Mouse (Mus musculus): ENCODE measurements around the gene Dbndd1. TPM values are rescaled to one million over a fixed set of nuclear protein-coding genes. Genes with fewer than 3 reads are reported as not detected.

Gene Dbndd1
- not detected for total RNA-seq (2023)

GRCm38 (mm10) chr8:123514781-123515539 is at the start of gene Dbndd1:
Dbndd1 (minus strand) TSS chr8:123515463.

GRCm38 (mm10) chr8:123518667-123519066 is 3.4 kb upstream of the Dbndd1 start, which contains the start of gene Gas8:
Gas8 (plus strand) TSS chr8:123518834.

GRCm38 (mm10) chr8:123477737-123478258 is 37.5 kb downstream of the Dbndd1 start, which contains the start of gene Afg3l1:
Afg3l1 (plus strand) TSS chr8:123477903.

Other genes starting within 250 kb of the Dbndd1 start
- 10 to 100 TPM; 46.4 to 55.6 TPM for gene Fanca, start 196.9 kb downstream of the Dbndd1 start, total RNA-seq (2023)
- under 1 TPM; 0.42 to 0.66 TPM for gene Spire2, start 182.8 kb downstream of the Dbndd1 start, total RNA-seq (2023)
- 100 to 1,000 TPM; 125 to 150 TPM for gene Tcf25, start 141.7 kb downstream of the Dbndd1 start, total RNA-seq (2023)
- gene Mc1r, start 108.4 kb downstream of the Dbndd1 start, total RNA-seq (2023) = not detected
- gene Tubb3, start 104.0 kb downstream of the Dbndd1 start, total RNA-seq (2023) = under 1 TPM in 1 of 2 experiments, not detected in 1; 0.55 TPM
- 10 to 100 TPM; 41.2 to 44.3 TPM for gene Def8, start 91.9 kb downstream of the Dbndd1 start, total RNA-seq (2023)
- 10 to 100 TPM; 30.9 to 34.3 TPM for gene Afg3l1, start 37.6 kb downstream of the Dbndd1 start, total RNA-seq (2023)
- 1 to 10 TPM; 1.6 to 2.2 TPM for gene Gas8, start 3.4 kb upstream of the Dbndd1 start, total RNA-seq (2023)
- gene Rhou, start 138.5 kb upstream of the Dbndd1 start, total RNA-seq (2023) = 10 to 100 TPM; 47.8 to 49.2 TPM

Data from neutrophil, adult 83 days (primary cell).